Mouse (Mus musculus): ENCODE data around the gene Rictor. TPM values are rescaled to one million over a fixed set of nuclear protein-coding genes. Genes with fewer than 3 reads are reported as not detected.
A peak's percentile ranks its signal among the peaks of the same experiment; 100 is the strongest.

Gene Rictor
- total RNA-seq (2014; rRNA removed) (21.5 and 23.3 TPM in 2 replicates), polyA plus RNA-seq (2012; rRNA removed) (2.1 and 3.0 TPM in 2 replicates)

DNA sequence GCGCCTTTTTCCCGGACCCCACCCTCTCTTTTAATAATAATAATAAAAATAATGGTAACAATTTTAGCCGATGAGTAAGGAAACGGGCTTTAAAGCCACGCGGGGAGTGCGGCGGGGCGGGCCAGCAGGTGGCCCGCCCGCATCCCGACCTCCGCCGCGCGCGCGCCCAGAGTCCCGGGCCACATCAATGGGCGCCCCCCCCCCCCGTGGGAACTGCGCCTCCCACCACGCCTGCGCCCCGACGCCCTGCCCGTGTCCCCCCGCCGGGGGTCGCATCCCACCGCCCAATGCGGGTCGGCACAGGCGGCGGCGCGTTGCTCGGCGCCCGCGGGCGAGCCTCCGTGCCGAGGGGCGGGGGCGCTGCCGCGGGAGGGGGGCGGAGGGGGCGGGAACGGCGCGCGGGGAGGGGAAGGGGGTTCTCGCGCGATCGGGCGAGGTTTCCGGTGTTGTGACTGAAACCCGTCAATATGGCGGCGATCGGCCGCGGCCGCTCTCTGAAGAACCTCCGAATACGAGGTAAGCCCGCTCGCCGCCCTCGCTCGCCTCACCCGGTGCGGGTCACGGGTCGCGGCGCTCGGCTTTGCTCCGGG, at the start of gene Rictor:
Rictor (plus strand) TSS at position 444 of the 590 bp plus-strand sequence.
- Histone ChIP-seq H3K79me2 (ENCODE audit: control insufficient read depth, insufficient read depth, low read length) (peaks cover 20% of the 10 kb centered on the region; the same call in 1 of the 2 replicates), H3K4me1 (ENCODE audit: control insufficient read depth, insufficient read depth, low read length) (peaks cover 14% of the 10 kb centered on the region; the same call in 1 of the 2 replicates), H3K4me3 (ENCODE audit: insufficient read depth, low read depth, low read length) (peak within 1 kb of the TSS; percentile 87), H3K9ac (ENCODE audit: low read depth, low read length) (peak within 1 kb of the TSS; percentile 96), H3K27me3 (ENCODE audit: control insufficient read depth, insufficient read depth, low read length) (no peaks in the 10 kb centered on the region), H3K36me3 (ENCODE audit: control insufficient read depth, insufficient read depth, low read length) (no peaks in the 10 kb centered on the region), H3K27ac (replicated peaks; ENCODE audit: insufficient read depth, low read depth, low read length) (peak within 1 kb of the TSS; percentile 85)
- 2% methylated on average over 56 of the region's 82 CpGs for whole genome bisulfite sequencing
- DNase-seq (ENCODE audit: extremely low read depth, low read depth, low spot score) = peak; percentile 55
- TF ChIP-seq CTCF (IDR thresholded peaks at IDR 0.05; ENCODE audit: low read depth, low read length) (no peak), POLR2A (IDR thresholded peaks at IDR 0.05; ENCODE audit: extremely low read depth, insufficient read depth, low read length) (peak; percentile 82)

DNA sequence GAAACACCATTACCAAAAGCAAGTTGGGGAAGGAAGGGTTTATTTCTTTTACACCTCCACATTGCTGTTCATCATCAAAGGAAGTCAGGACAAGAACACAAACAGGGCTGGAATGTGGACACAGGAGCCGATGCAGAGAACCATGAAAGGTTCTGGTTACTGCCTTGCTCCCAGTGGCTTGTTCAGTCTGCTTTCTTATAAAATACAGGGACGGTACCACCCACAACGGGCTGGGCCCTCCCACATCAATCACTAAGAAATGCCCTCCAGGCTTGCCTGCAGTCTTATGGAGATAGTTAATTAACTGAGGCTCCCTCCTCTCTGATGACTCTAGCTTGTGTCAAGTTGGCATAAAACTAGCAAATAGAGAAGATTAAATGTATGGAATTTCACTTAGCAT, 46.2 kb upstream of the Rictor start:
- no peaks in the 10 kb centered on the region for H3K4me1 ChIP-seq (ENCODE audit: control insufficient read depth, insufficient read depth, low read length)
- no peaks in the 10 kb centered on the region for H3K36me3 ChIP-seq (ENCODE audit: control insufficient read depth, insufficient read depth, low read length)
- TF ChIP-seq POLR2A (IDR thresholded peaks at IDR 0.05; ENCODE audit: extremely low read depth, insufficient read depth, low read length) (no peak), CTCF (IDR thresholded peaks at IDR 0.05; ENCODE audit: low read depth, low read length) (no peak)
- no peak overlapping the region for H3K27ac ChIP-seq (replicated peaks; ENCODE audit: insufficient read depth, low read depth, low read length)
- 73% methylated on average over 3 of the region's 3 CpGs for WGBS
- no peak for DNase-seq (ENCODE audit: extremely low read depth, low read depth, low spot score)
- no peak overlapping the region for H3K9ac ChIP-seq (ENCODE audit: low read depth, low read length)
- no peaks in the 10 kb centered on the region for H3K79me2 ChIP-seq (ENCODE audit: control insufficient read depth, insufficient read depth, low read length)
- H3K27me3 ChIP-seq (ENCODE audit: control insufficient read depth, insufficient read depth, low read length) = no peaks in the 10 kb centered on the region
- no peak overlapping the region for H3K4me3 ChIP-seq (ENCODE audit: insufficient read depth, low read depth, low read length)

GRCm38 (mm10) chr15:6663991-6664390, 44.2 kb upstream of the Rictor start:
- TF ChIP-seq POLR2A (IDR thresholded peaks at IDR 0.05; ENCODE audit: extremely low read depth, insufficient read depth, low read length) (no peak), CTCF (IDR thresholded peaks at IDR 0.05; ENCODE audit: low read depth, low read length) (no peak)
- no peak overlapping the region for H3K4me3 ChIP-seq (ENCODE audit: insufficient read depth, low read depth, low read length)
- H3K36me3 ChIP-seq (ENCODE audit: control insufficient read depth, insufficient read depth, low read length) = no peaks in the 10 kb centered on the region
- H3K4me1 ChIP-seq (ENCODE audit: control insufficient read depth, insufficient read depth, low read length) = no peaks in the 10 kb centered on the region
- no peaks in the 10 kb centered on the region for H3K27me3 ChIP-seq (ENCODE audit: control insufficient read depth, insufficient read depth, low read length)
- WGBS = 76% methylated on average over 7 of the region's 7 CpGs
- no peak overlapping the region for H3K27ac ChIP-seq (replicated peaks; ENCODE audit: insufficient read depth, low read depth, low read length)
- DNase-seq (ENCODE audit: extremely low read depth, low read depth, low spot score) = no peak
- H3K9ac ChIP-seq (ENCODE audit: low read depth, low read length) = no peak overlapping the region
- no peaks in the 10 kb centered on the region for H3K79me2 ChIP-seq (ENCODE audit: control insufficient read depth, insufficient read depth, low read length)

DNA sequence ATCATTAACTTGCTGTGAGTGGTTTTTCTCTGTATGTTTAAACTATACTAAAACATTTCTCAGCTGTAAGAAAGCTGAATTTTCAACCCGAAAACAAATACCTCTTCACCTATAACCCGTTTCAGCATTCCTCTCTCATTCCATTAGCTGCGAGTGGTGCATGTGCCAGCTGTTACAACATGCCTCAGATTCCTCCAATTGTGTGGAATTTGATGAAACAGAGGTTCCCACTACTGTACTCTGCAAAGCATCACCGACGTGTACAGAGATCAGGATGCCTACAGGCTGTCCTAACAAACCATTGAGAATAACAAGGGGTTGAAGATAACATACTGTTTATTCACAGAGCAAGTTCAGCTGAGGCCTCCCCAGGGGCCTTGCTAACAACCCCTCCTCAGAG, 42.1 kb upstream of the Rictor start:
- H3K36me3 ChIP-seq (ENCODE audit: control insufficient read depth, insufficient read depth, low read length) = no peaks in the 10 kb centered on the region
- WGBS = 40% methylated on average over 5 of the region's 5 CpGs
- no peaks in the 10 kb centered on the region for H3K4me1 ChIP-seq (ENCODE audit: control insufficient read depth, insufficient read depth, low read length)
- H3K27me3 ChIP-seq (ENCODE audit: control insufficient read depth, insufficient read depth, low read length) = no peaks in the 10 kb centered on the region
- H3K27ac ChIP-seq (replicated peaks; ENCODE audit: insufficient read depth, low read depth, low read length) = no peak overlapping the region
- no peaks in the 10 kb centered on the region for H3K79me2 ChIP-seq (ENCODE audit: control insufficient read depth, insufficient read depth, low read length)
- H3K4me3 ChIP-seq (ENCODE audit: insufficient read depth, low read depth, low read length) = no peak overlapping the region
- no peak for TF ChIP-seq CTCF (IDR thresholded peaks at IDR 0.05; ENCODE audit: low read depth, low read length)
- TF ChIP-seq POLR2A (IDR thresholded peaks at IDR 0.05; ENCODE audit: extremely low read depth, insufficient read depth, low read length) = no peak
- no peak for DNase-seq (ENCODE audit: extremely low read depth, low read depth, low spot score)
- H3K9ac ChIP-seq (ENCODE audit: low read depth, low read length) = no peak overlapping the region

DNA sequence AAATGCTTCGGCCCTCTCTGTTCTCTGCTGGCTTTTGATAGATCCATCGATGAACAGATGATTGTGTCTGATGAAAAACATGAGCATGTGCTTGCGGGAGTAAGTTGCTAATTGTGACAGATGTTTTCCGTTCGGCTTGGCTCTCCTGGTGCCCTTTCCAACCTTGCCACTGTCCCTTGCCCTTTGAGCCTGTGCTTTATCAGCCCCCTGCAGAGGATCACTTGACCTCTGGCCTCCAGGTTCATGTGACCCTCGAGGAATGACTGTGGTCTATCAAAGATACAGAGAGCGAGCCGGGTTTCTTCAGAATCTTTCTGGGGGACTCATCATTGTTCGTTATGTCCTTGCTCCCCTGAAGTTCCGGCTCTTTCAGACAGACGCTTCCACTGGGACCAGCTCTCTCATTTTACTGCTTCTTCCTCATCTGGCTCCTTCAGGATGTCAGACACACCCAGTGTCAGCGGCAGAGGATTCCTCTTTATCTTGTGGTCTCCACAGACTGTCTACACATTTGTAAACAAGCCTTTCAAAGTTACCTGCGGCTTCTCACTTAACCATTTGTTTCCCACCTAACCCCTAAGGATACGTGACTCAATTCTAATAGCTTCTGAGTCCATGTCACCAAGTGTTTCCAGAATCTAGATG, 39.3 kb upstream of the Rictor start:
- Histone ChIP-seq H3K4me1 (ENCODE audit: control insufficient read depth, insufficient read depth, low read length) (no peaks in the 10 kb centered on the region), H3K36me3 (ENCODE audit: control insufficient read depth, insufficient read depth, low read length) (no peaks in the 10 kb centered on the region), H3K4me3 (ENCODE audit: insufficient read depth, low read depth, low read length) (no peak overlapping the region), H3K9ac (ENCODE audit: low read depth, low read length) (no peak overlapping the region), H3K27me3 (ENCODE audit: control insufficient read depth, insufficient read depth, low read length) (no peaks in the 10 kb centered on the region), H3K79me2 (ENCODE audit: control insufficient read depth, insufficient read depth, low read length) (no peaks in the 10 kb centered on the region), H3K27ac (replicated peaks; ENCODE audit: insufficient read depth, low read depth, low read length) (no peak overlapping the region)
- TF ChIP-seq CTCF (IDR thresholded peaks at IDR 0.05; ENCODE audit: low read depth, low read length) = no peak
- no peak for TF ChIP-seq POLR2A (IDR thresholded peaks at IDR 0.05; ENCODE audit: extremely low read depth, insufficient read depth, low read length)
- WGBS = 33% methylated on average over 14 of the region's 14 CpGs
- DNase-seq (ENCODE audit: extremely low read depth, low read depth, low spot score) = no peak

- H3K36me3 ChIP-seq (ENCODE audit: control insufficient read depth, insufficient read depth, low read length) = no peaks in the 10 kb centered on the region
- 78% methylated on average over 2 of the region's 2 CpGs for WGBS
- H3K27ac ChIP-seq (replicated peaks; ENCODE audit: insufficient read depth, low read depth, low read length) = no peak overlapping the region
- H3K9ac ChIP-seq (ENCODE audit: low read depth, low read length) = no peak overlapping the region
- no peak for TF ChIP-seq POLR2A (IDR thresholded peaks at IDR 0.05; ENCODE audit: extremely low read depth, insufficient read depth, low read length)
- no peak for TF ChIP-seq CTCF (IDR thresholded peaks at IDR 0.05; ENCODE audit: low read depth, low read length)
- no peaks in the 10 kb centered on the region for H3K4me1 ChIP-seq (ENCODE audit: control insufficient read depth, insufficient read depth, low read length)
- no peaks in the 10 kb centered on the region for H3K79me2 ChIP-seq (ENCODE audit: control insufficient read depth, insufficient read depth, low read length)
- no peak overlapping the region for H3K4me3 ChIP-seq (ENCODE audit: insufficient read depth, low read depth, low read length)
- DNase-seq (ENCODE audit: extremely low read depth, low read depth, low spot score) = no peak
- no peaks in the 10 kb centered on the region for H3K27me3 ChIP-seq (ENCODE audit: control insufficient read depth, insufficient read depth, low read length)
Measured at GRCm38 (mm10) chr15:6678479-6678878, 29.7 kb upstream of the Rictor start.

Measured in liver, adult 2 months (tissue).